Mouse (Mus musculus) megakaryocyte-erythroid progenitor cell, adult 5-6 weeks (primary cell): ENCODE measurements at regions not wholly inside any gene's neighbourhood (a gene's known extent, or its start where the extent isn't known, plus 50 kb on each side); places are given as distances from the start of the nearest gene placed in this dataset.

Experiments
- ATAC-seq: replicated peaks from 2 replicates; pipeline ENCODE4 v1.8.0; 2016; ENCODE audit warnings: mild to moderate bottlenecking, inconsistent platforms; ENCODE audit not compliant: severe bottlenecking, poor library complexity, low FRiP score, low TSS enrichment

- ATAC-seq, result no peak
These were observed 143.0 kb upstream of the Rybp start for GRCm38 (mm10) chr6:100430286-100430685.

GRCm38 (mm10) chr6:100429511-100429910 lies 142.2 kb upstream of the Rybp start:
- ATAC-seq, result no peak

GRCm38 (mm10) chr6:100428759-100429158 lies 141.5 kb upstream of the Rybp start:
- no peak for ATAC-seq

- ATAC-seq, result no peak
These were observed 138.3 kb upstream of the Rybp start for GRCm38 (mm10) chr6:100425551-100425950.

GRCm38 (mm10) chr6:100424788-100425403 lies 137.6 kb upstream of the Rybp start:
- no peak for ATAC-seq

GRCm38 (mm10) chr6:100424181-100424580 lies 136.9 kb upstream of the Rybp start:
- ATAC-seq, result no peak

- ATAC-seq, result no peak
These were observed 136.4 kb upstream of the Rybp start for GRCm38 (mm10) chr6:100423636-100424035.

GRCm38 (mm10) chr6:100422603-100423002 lies 135.3 kb upstream of the Rybp start:
- ATAC-seq, result no peak

- ATAC-seq, result no peak
These were observed 134.7 kb upstream of the Rybp start for GRCm38 (mm10) chr6:100421706-100422578.

- no peak for ATAC-seq
These were observed 133.3 kb upstream of the Rybp start for GRCm38 (mm10) chr6:100420602-100421001.

GRCm38 (mm10) chr6:100419782-100420540 lies 132.7 kb upstream of the Rybp start:
- no peak for ATAC-seq

GRCm38 (mm10) chr6:100416046-100416445 lies 128.8 kb upstream of the Rybp start:
- ATAC-seq, result no peak

GRCm38 (mm10) chr6:100415514-100415913 lies 128.2 kb upstream of the Rybp start:
- no peak for ATAC-seq

- ATAC-seq, result no peak
These were observed 127.6 kb upstream of the Rybp start for GRCm38 (mm10) chr6:100414836-100415235.

GRCm38 (mm10) chr6:100412486-100412885 lies 125.2 kb upstream of the Rybp start:
- ATAC-seq, result no peak

GRCm38 (mm10) chr6:100411968-100412367 lies 124.7 kb upstream of the Rybp start:
- ATAC-seq, result no peak

- ATAC-seq, result no peak
These were observed 122.9 kb upstream of the Rybp start for GRCm38 (mm10) chr6:100410067-100410631.

GRCm38 (mm10) chr6:100408826-100409225 lies 121.5 kb upstream of the Rybp start:
- ATAC-seq, result no peak

GRCm38 (mm10) chr6:100406504-100406903 lies 119.2 kb upstream of the Rybp start:
- no peak for ATAC-seq

GRCm38 (mm10) chr6:100404161-100404560 lies 116.9 kb upstream of the Rybp start:
- no peak for ATAC-seq
